Mouse (Mus musculus): ENCODE results near the gene Ttc29. TPM values are rescaled to one million over a fixed set of nuclear protein-coding genes. Genes with fewer than 3 reads are reported as not detected.

Ttc29 gene
- total and polyA plus RNA-seq, 2 experiments from 2014 or later: 1.0 to 5.3 TPM

- H3K4me2 ChIP-seq (ENCODE audit: low read depth, low read length, poor library complexity, severe bottlenecking): peak overlapping the region; percentile 89
- peak overlapping the region; percentile 50 for H3K9ac ChIP-seq (replicated peaks; ENCODE audit: low read length, poor library complexity, severe bottlenecking)
- H3K36me3 ChIP-seq (ENCODE audit: insufficient read depth, low read length): no peaks in the 10 kb centered on the region
- H3K4me1 ChIP-seq (ENCODE audit: insufficient read depth, low read length): peaks cover 4% of the 10 kb centered on the region; the same call in 1 of the 2 replicates
- under 1% methylated on average over 32 of the region's 32 CpGs for WGBS
- H3K4me3 ChIP-seq (ENCODE audit: low read depth, low read length): peak overlapping the region; percentile 53
- DNase-seq (ENCODE audit: low spot score): peak; percentile 28
- no peaks in the 10 kb centered on the region for H3K9me3 ChIP-seq (ENCODE audit: low read length)
- no peak for TF ChIP-seq CTCF (IDR thresholded peaks at IDR 0.05)
- no peak overlapping the region for H3K27ac ChIP-seq (ENCODE audit: low read depth, low read length)
- peaks cover 45% of the 10 kb centered on the region for H3K27me3 ChIP-seq (ENCODE audit: insufficient read depth, low read length)
- peak; percentile 68; the same call in 1 of the 2 replicates for ATAC-seq (ENCODE audit: low FRiP score)
These were observed 224.3 kb downstream of the Ttc29 start for GRCm38 (mm10) chr8:78437140-78438045.

- Histone ChIP-seq H3K27ac (ENCODE audit: low read depth, low read length) (no peak overlapping the region), H3K9me3 (ENCODE audit: low read length) (no peaks in the 10 kb centered on the region), H3K4me3 (ENCODE audit: low read depth, low read length) (peak overlapping the region; percentile 53), H3K4me1 (ENCODE audit: insufficient read depth, low read length) (peaks cover 4% of the 10 kb centered on the region; the same call in 1 of the 2 replicates), H3K36me3 (ENCODE audit: insufficient read depth, low read length) (no peaks in the 10 kb centered on the region), H3K4me2 (ENCODE audit: low read depth, low read length, poor library complexity, severe bottlenecking) (peak overlapping the region; percentile 89), H3K27me3 (ENCODE audit: insufficient read depth, low read length) (peaks cover 41% of the 10 kb centered on the region), H3K9ac (replicated peaks; ENCODE audit: low read length, poor library complexity, severe bottlenecking) (0 out of 2 replicates have a peak overlapping the region, but pooled peaks have one; percentile 29)
- ATAC-seq (ENCODE audit: low FRiP score) (no peak), DNase-seq (ENCODE audit: low spot score) (peak; percentile 27)
- under 1% methylated on average over 18 of the region's 18 CpGs for WGBS
- TF ChIP-seq CTCF (IDR thresholded peaks at IDR 0.05): no peak
These were observed 225.0 kb downstream of the Ttc29 start for GRCm38 (mm10) chr8:78438121-78438520.

GRCm38 (mm10) chr8:78442781-78443180 is 229.7 kb downstream of the Ttc29 start:
- Histone ChIP-seq H3K36me3 (ENCODE audit: insufficient read depth, low read length) (no peaks in the 10 kb centered on the region), H3K9me3 (ENCODE audit: low read length) (no peaks in the 10 kb centered on the region), H3K27ac (ENCODE audit: low read depth, low read length) (no peak overlapping the region), H3K9ac (replicated peaks; ENCODE audit: low read length, poor library complexity, severe bottlenecking) (no peak overlapping the region), H3K4me3 (ENCODE audit: low read depth, low read length) (no peak overlapping the region), H3K4me1 (ENCODE audit: insufficient read depth, low read length) (peaks cover 3% of the 10 kb centered on the region; the same call in 1 of the 2 replicates), H3K27me3 (ENCODE audit: insufficient read depth, low read length) (peaks cover 19% of the 10 kb centered on the region), H3K4me2 (ENCODE audit: low read depth, low read length, poor library complexity, severe bottlenecking) (no peak overlapping the region)
- ATAC-seq (ENCODE audit: low FRiP score): no peak
- DNase-seq (ENCODE audit: low spot score): no peak
- WGBS: 75% methylated on average over 1 of the region's 1 CpGs
- TF ChIP-seq CTCF (IDR thresholded peaks at IDR 0.05): no peak

Other genes starting within 250 kb of the Ttc29 start
- 34.6 and 34.8 TPM in 2 replicates for gene Pou4f2, start 223.3 kb downstream of the Ttc29 start, total RNA-seq (2014; rRNA removed)
- 13.0 and 14.4 TPM in 2 replicates for gene Pou4f2, start 223.3 kb downstream of the Ttc29 start, polyA plus RNA-seq (2015; fragmentation: Nextera tagmentation; extraction: Ambion mirVana)

Measured in midbrain, postnatal 0 days (tissue).